Mouse (Mus musculus): ENCODE measurements at regions not wholly inside any gene's neighbourhood (a gene's known extent, or its start where the extent isn't known, plus 50 kb on each side); places are given as distances from the start of the nearest gene placed in this dataset.

DNA sequence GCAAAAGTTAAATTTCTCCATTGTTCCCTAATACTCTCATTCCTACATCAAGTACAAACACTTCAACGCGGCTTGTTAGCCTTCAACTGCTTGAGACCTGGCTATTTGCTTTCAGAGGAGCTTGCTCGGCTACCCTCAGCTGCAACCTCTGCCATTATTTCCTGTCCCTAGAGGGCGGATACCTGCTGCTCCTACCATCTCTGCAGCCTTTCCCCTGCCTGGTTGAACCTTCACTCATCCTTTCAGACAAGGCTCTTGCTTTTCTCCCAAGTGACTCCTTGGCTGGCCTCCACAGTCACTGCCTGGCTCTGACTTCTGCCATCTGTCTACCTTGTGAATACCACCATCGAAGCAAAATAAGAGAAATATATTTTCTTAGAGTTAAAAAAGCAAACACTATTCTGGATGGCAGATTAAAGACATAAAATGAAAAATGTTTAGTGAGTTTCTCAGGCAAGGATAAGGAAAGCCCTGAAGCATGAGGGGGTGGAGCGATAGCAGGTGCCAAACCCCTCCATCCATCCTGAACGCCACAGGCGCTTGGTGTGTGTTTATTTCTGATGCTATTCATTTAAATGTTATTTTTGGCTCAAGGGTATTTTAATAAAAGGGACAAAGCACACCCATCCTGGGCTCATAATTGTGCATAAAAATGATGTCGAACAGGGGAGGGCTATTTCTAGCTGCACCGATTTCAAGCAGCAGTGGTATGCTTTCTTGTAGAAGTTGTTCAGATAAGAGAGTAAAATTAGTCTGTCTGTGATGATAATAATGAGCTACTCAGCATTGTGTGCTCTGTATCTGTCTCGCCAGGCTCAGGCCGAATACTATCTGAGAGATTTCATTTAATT is 302.3 kb upstream of the Nbea start:
- H3K36me3 ChIP-seq (ENCODE audit: control insufficient read depth in 1 of 2, insufficient read depth in 2 of 2, low read length in 2 of 2): no peaks in the 10 kb centered on the region
- H3K4me1 ChIP-seq (ENCODE audit: control insufficient read depth in 1 of 2, insufficient read depth in 2 of 2, low read length in 2 of 2): no peaks in the 10 kb centered on the region
- no peak overlapping the region for H3K27ac ChIP-seq (ENCODE audit: control insufficient read depth, low read depth, low read length)
- H3K27me3 ChIP-seq (ENCODE audit: control insufficient read depth in 1 of 2, insufficient read depth in 2 of 2, low read length in 2 of 2): no peaks in the 10 kb centered on the region
- H3K79me2 ChIP-seq (ENCODE audit: control insufficient read depth, insufficient read depth, low read length, poor library complexity): no peaks in the 10 kb centered on the region
- no peak for TF ChIP-seq CHD2 (IDR thresholded peaks at IDR 0.05; ENCODE audit: low read length)
- TF ChIP-seq MYC (IDR thresholded peaks at IDR 0.05; ENCODE audit: low read depth, low read length): no peak
- TF ChIP-seq TAL1 (IDR thresholded peaks at IDR 0.05; ENCODE audit: low read length): no peak
- TF ChIP-seq MEF2A (IDR thresholded peaks at IDR 0.05; ENCODE audit: extremely low read depth, insufficient replicate concordance, low read depth, low read length, poor library complexity, severe bottlenecking): no peak
- no peak for TF ChIP-seq USF1 (IDR thresholded peaks at IDR 0.05; ENCODE audit: low read depth, low read length)
- TF ChIP-seq CTCF (IDR thresholded peaks at IDR 0.05 in 2 of 3, conservative IDR thresholded peaks at IDR 0.05 in 1 of 3; ENCODE audit: control insufficient read depth in 1 of 3, insufficient read depth in 1 of 3, low read depth in 2 of 3, low read length in 3 of 3, poor library complexity in 1 of 3, severe bottlenecking in 1 of 3): no peak
- TF ChIP-seq JUND (IDR thresholded peaks at IDR 0.05; ENCODE audit: low read depth, low read length): no peak
- TF ChIP-seq TCF12 (IDR thresholded peaks at IDR 0.05; ENCODE audit: low read depth, low read length): no peak
- TF ChIP-seq POLR2A (IDR thresholded peaks at IDR 0.05; ENCODE audit: control insufficient read depth in 1 of 2, insufficient read depth in 1 of 2, low read depth in 1 of 2, low read length in 2 of 2, poor library complexity in 1 of 2): no peak
- TF ChIP-seq SMC3 (IDR thresholded peaks at IDR 0.05; ENCODE audit: low read depth, low read length): no peak
- TF ChIP-seq ZNF384 (IDR thresholded peaks at IDR 0.05; ENCODE audit: low read depth, low read length): no peak
- no peak for TF ChIP-seq ELF1 (IDR thresholded peaks at IDR 0.05; ENCODE audit: low read depth, low read length)
- TF ChIP-seq E2F4 (IDR thresholded peaks at IDR 0.05; ENCODE audit: borderline replicate concordance, low read depth, low read length): no peak
- TF ChIP-seq ZC3H11A (IDR thresholded peaks at IDR 0.05; ENCODE audit: low read depth, low read length): no peak
- no peak for TF ChIP-seq GABPA (IDR thresholded peaks at IDR 0.05; ENCODE audit: low read depth, low read length)
- no peak for TF ChIP-seq RAD21 (IDR thresholded peaks at IDR 0.05; ENCODE audit: low read depth, low read length)
- no peak overlapping the region for H3K9ac ChIP-seq (ENCODE audit: control insufficient read depth, low read depth, low read length, poor library complexity, severe bottlenecking)
- no peaks in the 10 kb centered on the region for H3K9me3 ChIP-seq (replicated peaks; ENCODE audit: insufficient read depth, low read length)
- DNase-seq (ENCODE audit: low read depth, low spot score): no peak
- no peak overlapping the region for H3K4me3 ChIP-seq (ENCODE audit: control insufficient read depth in 1 of 2, insufficient read depth in 1 of 2, low read depth in 2 of 2, low read length in 2 of 2)

DNA sequence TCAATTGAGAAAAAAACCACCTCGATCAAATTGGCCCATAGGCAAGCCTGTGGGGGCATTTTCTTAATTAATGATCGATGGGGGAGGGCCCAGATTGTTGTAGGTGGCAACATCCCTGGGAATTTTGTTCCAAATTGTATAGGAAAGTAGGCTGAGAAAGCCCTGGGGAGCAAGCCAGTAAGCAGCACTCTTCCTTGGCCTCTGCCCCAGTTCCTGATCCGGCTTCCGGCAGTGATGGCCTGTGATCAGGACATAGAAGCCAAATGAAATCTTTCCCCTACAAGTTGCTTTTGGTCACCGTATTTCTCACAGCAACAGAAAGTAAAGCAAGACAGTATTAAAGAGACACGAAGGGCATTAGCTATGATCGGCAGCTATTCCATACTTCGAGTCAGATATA is 300.6 kb upstream of the Nbea start:
- no peaks in the 10 kb centered on the region for H3K27me3 ChIP-seq (ENCODE audit: control insufficient read depth in 1 of 2, insufficient read depth in 2 of 2, low read length in 2 of 2)
- no peaks in the 10 kb centered on the region for H3K9me3 ChIP-seq (replicated peaks; ENCODE audit: insufficient read depth, low read length)
- H3K4me1 ChIP-seq (ENCODE audit: control insufficient read depth in 1 of 2, insufficient read depth in 2 of 2, low read length in 2 of 2): no peaks in the 10 kb centered on the region
- no peaks in the 10 kb centered on the region for H3K36me3 ChIP-seq (ENCODE audit: control insufficient read depth in 1 of 2, insufficient read depth in 2 of 2, low read length in 2 of 2)
- H3K4me3 ChIP-seq (ENCODE audit: control insufficient read depth in 1 of 2, insufficient read depth in 1 of 2, low read depth in 2 of 2, low read length in 2 of 2): no peak overlapping the region
- no peak overlapping the region for H3K27ac ChIP-seq (ENCODE audit: control insufficient read depth, low read depth, low read length)
- DNase-seq (ENCODE audit: low read depth, low spot score): no peak
- H3K79me2 ChIP-seq (ENCODE audit: control insufficient read depth, insufficient read depth, low read length, poor library complexity): no peaks in the 10 kb centered on the region
- TF ChIP-seq KAT2A (conservative IDR thresholded peaks at IDR 0.05; ENCODE audit: low read depth, low read length): no peak
- no peak for TF ChIP-seq MAX (IDR thresholded peaks at IDR 0.05; ENCODE audit: low read length)
- TF ChIP-seq E2F4 (IDR thresholded peaks at IDR 0.05; ENCODE audit: borderline replicate concordance, low read depth, low read length): no peak
- TF ChIP-seq ZC3H11A (IDR thresholded peaks at IDR 0.05; ENCODE audit: low read depth, low read length): no peak
- TF ChIP-seq TAL1 (IDR thresholded peaks at IDR 0.05; ENCODE audit: low read length): no peak
- TF ChIP-seq UBTF (IDR thresholded peaks at IDR 0.05; ENCODE audit: borderline replicate concordance, insufficient read depth, low read depth, low read length): no peak
- no peak for TF ChIP-seq ZNF384 (IDR thresholded peaks at IDR 0.05; ENCODE audit: low read depth, low read length)
- no peak for TF ChIP-seq HCFC1 (IDR thresholded peaks at IDR 0.05; ENCODE audit: low read depth, low read length)
- TF ChIP-seq SIN3A (IDR thresholded peaks at IDR 0.05; ENCODE audit: low read length): no peak
- no peak for TF ChIP-seq ETS1 (IDR thresholded peaks at IDR 0.05; ENCODE audit: low read depth, low read length)
- TF ChIP-seq POLR2AphosphoS5 (IDR thresholded peaks at IDR 0.05; ENCODE audit: borderline replicate concordance, low read depth, low read length): no peak
- no peak for TF ChIP-seq ZMIZ1 (IDR thresholded peaks at IDR 0.05; ENCODE audit: low read depth, low read length)
- no peak for TF ChIP-seq CHD2 (IDR thresholded peaks at IDR 0.05; ENCODE audit: low read length)
- TF ChIP-seq BHLHE40 (IDR thresholded peaks at IDR 0.05; ENCODE audit: borderline replicate concordance, low read depth, low read length): no peak
- no peak for TF ChIP-seq USF1 (IDR thresholded peaks at IDR 0.05; ENCODE audit: low read depth, low read length)
- TF ChIP-seq CHD1 (IDR thresholded peaks at IDR 0.05; ENCODE audit: low read depth, low read length): no peak
- H3K9ac ChIP-seq (ENCODE audit: control insufficient read depth, low read depth, low read length, poor library complexity, severe bottlenecking): no peak overlapping the region
